Mouse (Mus musculus) forebrain, embryonic 11.5 days (tissue): ENCODE data around the gene Ambn. TPM values are rescaled to one million over a fixed set of nuclear protein-coding genes. Genes with fewer than 3 reads are reported as not detected.

Experiments
- ATAC-seq: fragments of 200-750 bp; cut with Nextera tagmentation; replicated peaks from 2 replicates; pipeline ENCODE4 v1.8.0; 2017; ENCODE audit warnings: moderate TSS enrichment; ENCODE audit not compliant: low FRiP score
- DNase-seq: peaks from one replicate; pipeline ENCODE4 v3.0.0-alpha.2; 2017; ENCODE audit warnings: low spot score
- H3K27ac ChIP-seq: fragments of 300-500 bp; sonication (generic); 2 replicates; pipeline ENCODE4 v1.5.1; 2014; ENCODE audit warnings: low read depth, low read length
- H3K27me3 ChIP-seq: fragments of 300-500 bp; sonication (generic); 2 replicates; pipeline ENCODE4 v1.6.1; 2014; ENCODE audit warnings: mild to moderate bottlenecking, low read length, mixed read lengths; ENCODE audit not compliant: control insufficient read depth, insufficient read depth
- H3K36me3 ChIP-seq: fragments of 300-500 bp; sonication (generic); 2 replicates; pipeline ENCODE4 v1.6.1; 2014; ENCODE audit warnings: mild to moderate bottlenecking, low read length, moderate library complexity, mixed read lengths; ENCODE audit not compliant: control insufficient read depth, insufficient read depth
- H3K4me1 ChIP-seq: fragments of 300-500 bp; sonication (generic); replicated peaks from 2 replicates; pipeline ENCODE4 v1.6.1; 2014; ENCODE audit warnings: low read length, mixed read lengths; ENCODE audit not compliant: control insufficient read depth, insufficient read depth
- H3K4me2 ChIP-seq: fragments of 300-500 bp; sonication (generic); 2 replicates; pipeline ENCODE4 v1.6.1; 2014; ENCODE audit warnings: low read depth, mild to moderate bottlenecking, low read length, moderate library complexity, mixed read lengths; ENCODE audit not compliant: severe bottlenecking
- H3K4me3 ChIP-seq: fragments of 300-500 bp; sonication (generic); 2 replicates; pipeline ENCODE4 v1.5.1; 2014; ENCODE audit warnings: low read depth, low read length
- H3K9ac ChIP-seq: fragments of 300-500 bp; sonication (generic); 2 replicates; pipeline ENCODE4 v1.6.1; 2014; ENCODE audit warnings: low read length
- H3K9me3 ChIP-seq: fragments of 300-500 bp; sonication (generic); 2 replicates; pipeline ENCODE4 v1.6.1; 2016; ENCODE audit warnings: low read length, mixed read lengths; ENCODE audit not compliant: control insufficient read depth
- WGBS: fragments of 180-500 bp; shearing (Covaris S2); extraction: QIAGEN DNeasy Blood & Tissue Kit; methylation state at CpG from one replicate; pipeline ENCODE4 v1.1.7; 2014; 5-methylcytosine and 5-hydroxymethylcytosine counted together
- polyA plus RNA-seq: library from polyadenylated mRNA; unstranded; fragments of >200 nt; fragmentation: Nextera tagmentation; extraction: Ambion mirVana; gene quantifications from 2 replicates; pipeline ENCODE4 v1.2.1, GENCODE M21; 2014

Ambn gene
- polyA plus RNA-seq, 1 experiment from 2014 or later, result not detected

- 41% methylated on average over 5 of the region's 5 CpGs for WGBS
- H3K36me3 ChIP-seq, result no peaks in the 10 kb centered on the region
- H3K27me3 ChIP-seq, result no peaks in the 10 kb centered on the region
- ATAC-seq, result 0 out of 2 replicates have a peak, but pooled peaks have one; percentile 56
- no peak overlapping the region for H3K4me3 ChIP-seq
- H3K4me1 ChIP-seq, result no peaks in the 10 kb centered on the region
- DNase-seq, result no peak
- no peak overlapping the region for H3K27ac ChIP-seq
- no peak overlapping the region for H3K4me2 ChIP-seq
- H3K9me3 ChIP-seq, result no peaks in the 10 kb centered on the region
- H3K9ac ChIP-seq, result no peak overlapping the region
Measured at GRCm38 (mm10) chr5:88491111-88491510, 35.3 kb downstream of the Ambn start.

GRCm38 (mm10) chr5:88499781-88500180, 44.0 kb downstream of the Ambn start:
- Histone ChIP-seq H3K36me3 (no peaks in the 10 kb centered on the region), H3K4me1 (no peaks in the 10 kb centered on the region), H3K9me3 (no peaks in the 10 kb centered on the region), H3K27ac (no peak overlapping the region), H3K4me2 (no peak overlapping the region), H3K4me3 (no peak overlapping the region), H3K9ac (no peak overlapping the region), H3K27me3 (no peaks in the 10 kb centered on the region)
- DNase-seq, result no peak
- no peak for ATAC-seq
- 86% methylated on average over 3 of the region's 3 CpGs for WGBS

DNA sequence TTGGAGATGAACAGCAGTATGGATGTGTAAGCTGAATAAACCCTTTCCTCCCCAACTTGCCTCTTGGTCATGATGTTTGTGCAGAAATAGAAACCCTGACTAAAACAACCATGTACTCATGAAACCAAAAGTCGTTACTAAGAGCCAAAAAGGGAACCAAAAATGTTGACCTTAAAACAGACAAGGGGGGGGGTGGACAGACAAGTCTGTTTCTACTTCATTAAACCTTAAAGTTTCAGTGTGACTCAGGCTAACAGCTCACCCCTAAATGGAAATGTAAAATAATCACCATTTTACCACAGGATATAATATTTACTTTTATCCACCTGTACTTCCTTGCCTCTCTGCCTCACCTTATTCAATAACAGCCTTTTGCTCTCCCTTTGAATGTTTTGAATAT, 52.8 kb downstream of the Ambn start:
- DNase-seq (no peak), ATAC-seq (no peak)
- Histone ChIP-seq H3K36me3 (no peaks in the 10 kb centered on the region), H3K9ac (no peak overlapping the region), H3K4me3 (no peak overlapping the region), H3K4me1 (no peaks in the 10 kb centered on the region), H3K27me3 (no peaks in the 10 kb centered on the region), H3K4me2 (no peak overlapping the region), H3K9me3 (no peaks in the 10 kb centered on the region), H3K27ac (no peak overlapping the region)
- WGBS, result 73% methylated on average over 1 of the region's 1 CpGs

GRCm38 (mm10) chr5:88508990-88509389, 53.2 kb downstream of the Ambn start:
- Histone ChIP-seq H3K9me3 (no peaks in the 10 kb centered on the region), H3K36me3 (no peaks in the 10 kb centered on the region), H3K27ac (no peak overlapping the region), H3K4me1 (no peaks in the 10 kb centered on the region), H3K27me3 (no peaks in the 10 kb centered on the region), H3K4me3 (no peak overlapping the region), H3K4me2 (no peak overlapping the region), H3K9ac (no peak overlapping the region)
- 70% methylated on average over 1 of the region's 1 CpGs for WGBS
- ATAC-seq (no peak), DNase-seq (no peak)

Other genes starting within 250 kb of the Ambn start
- gene Gm7714, start 187.1 kb upstream of the Ambn start, polyA plus RNA-seq, result not detected in 2 replicates
- gene Prol1, start 138.7 kb upstream of the Ambn start, polyA plus RNA-seq, result not detected in 2 replicates
- gene Amtn, start 79.9 kb upstream of the Ambn start, polyA plus RNA-seq, result not detected in 2 replicates
- not detected in 2 replicates for gene Enam, start 32.0 kb downstream of the Ambn start, polyA plus RNA-seq
- 0.48 TPM in 1 of 2 replicates, not detected in the other for gene Jchain, start 71.9 kb downstream of the Ambn start, polyA plus RNA-seq
- gene Utp3, start 98.5 kb downstream of the Ambn start, polyA plus RNA-seq, result 74.4 and 77.6 TPM in 2 replicates
- gene Rufy3, start 109.0 kb downstream of the Ambn start, polyA plus RNA-seq, result 96.8 and 96.9 TPM in 2 replicates
- 101 and 108 TPM in 2 replicates for gene Grsf1, start 220.2 kb downstream of the Ambn start, polyA plus RNA-seq